Mouse (Mus musculus): ENCODE measurements around the gene 1700020A23Rik.
"Not testable (repeated sequence)": the region's sequence is repeated elsewhere in the genome, so short reads cannot be mapped to it uniquely, and the experiment has no call there.

The 1700020A23Rik gene

DNA sequence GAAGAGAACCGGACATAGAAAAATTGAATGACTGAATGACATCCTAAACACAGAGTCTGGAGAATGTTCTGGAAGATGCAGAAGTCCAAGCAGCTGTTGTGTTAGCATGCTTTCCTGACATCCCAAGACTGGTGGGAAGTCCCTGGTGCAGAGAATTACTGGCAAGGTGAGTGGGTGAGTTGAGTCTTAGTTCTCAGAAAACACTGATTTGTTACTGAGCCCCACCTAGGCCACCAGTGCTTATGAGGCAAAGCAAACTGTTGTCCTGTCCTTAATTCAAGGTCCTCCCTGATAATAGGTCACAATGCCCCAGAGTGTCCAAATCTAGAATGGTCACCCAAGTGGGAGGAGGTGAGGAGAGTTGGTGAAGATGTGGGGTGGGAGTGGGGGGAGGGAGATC, at the start of gene 1700020A23Rik, which contains the start of gene Gm28372:
Gene 1700020A23Rik, plus strand, starts transcription at position 321 of the 400 bp plus-strand sequence.
Gene Gm28372, plus strand, starts transcription at position 301 of the 400 bp plus-strand sequence.
- no peak for DNase-seq (ENCODE audit: low spot score)

GRCm38 (mm10) chr2:130357551-130357950, 47.5 kb upstream of the 1700020A23Rik start:
- DNase-seq (ENCODE audit: low spot score) = no peak

DNA sequence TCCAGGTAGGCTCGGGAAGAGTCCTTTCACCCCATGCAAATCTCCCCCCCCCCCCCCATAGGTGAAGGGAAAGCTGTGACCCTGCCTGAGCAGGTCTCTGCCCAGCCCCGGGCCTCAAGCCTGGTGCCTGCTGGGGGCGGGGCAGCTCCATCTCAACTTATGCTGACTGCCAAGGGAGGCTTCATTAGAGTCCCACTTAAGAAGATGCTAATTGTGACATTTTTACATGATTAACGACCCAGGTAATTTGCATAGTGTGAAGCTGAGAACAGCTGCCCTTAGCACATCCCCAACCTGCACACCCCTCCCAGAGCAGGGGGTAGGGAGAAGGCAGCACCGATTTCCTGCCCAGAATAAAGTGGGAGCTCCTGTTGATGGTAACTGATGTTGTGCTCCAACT, 46.2 kb upstream of the 1700020A23Rik start:
- DNase-seq (ENCODE audit: low spot score) = no peak

DNA sequence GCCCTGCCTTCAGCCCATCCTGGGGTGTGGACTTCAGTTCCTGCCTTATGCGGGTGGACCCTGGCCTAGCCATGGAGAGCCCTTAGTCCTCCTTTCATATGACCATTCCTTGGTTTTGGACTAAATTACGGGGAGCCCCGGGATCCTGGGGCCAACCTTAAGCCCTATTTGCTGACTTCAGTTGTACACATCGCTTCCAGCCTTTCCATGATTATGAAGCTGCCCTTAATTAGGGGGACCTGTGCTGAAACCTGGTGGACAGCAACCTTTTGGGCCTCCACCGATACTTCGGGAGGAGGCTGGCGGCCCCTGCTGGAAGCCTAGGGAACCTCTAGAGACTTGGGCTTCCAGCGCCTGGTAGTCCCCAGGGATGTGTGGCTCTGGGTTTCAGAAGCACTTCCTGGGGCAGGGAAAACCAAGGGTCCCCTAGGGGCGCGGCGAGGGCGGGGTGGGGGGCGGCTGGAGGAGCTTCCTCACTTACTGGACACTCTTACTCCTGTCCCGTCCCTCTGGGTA, 42.5 kb upstream of the 1700020A23Rik start:
- DNase-seq (ENCODE audit: low spot score) = peak; percentile 28

DNA sequence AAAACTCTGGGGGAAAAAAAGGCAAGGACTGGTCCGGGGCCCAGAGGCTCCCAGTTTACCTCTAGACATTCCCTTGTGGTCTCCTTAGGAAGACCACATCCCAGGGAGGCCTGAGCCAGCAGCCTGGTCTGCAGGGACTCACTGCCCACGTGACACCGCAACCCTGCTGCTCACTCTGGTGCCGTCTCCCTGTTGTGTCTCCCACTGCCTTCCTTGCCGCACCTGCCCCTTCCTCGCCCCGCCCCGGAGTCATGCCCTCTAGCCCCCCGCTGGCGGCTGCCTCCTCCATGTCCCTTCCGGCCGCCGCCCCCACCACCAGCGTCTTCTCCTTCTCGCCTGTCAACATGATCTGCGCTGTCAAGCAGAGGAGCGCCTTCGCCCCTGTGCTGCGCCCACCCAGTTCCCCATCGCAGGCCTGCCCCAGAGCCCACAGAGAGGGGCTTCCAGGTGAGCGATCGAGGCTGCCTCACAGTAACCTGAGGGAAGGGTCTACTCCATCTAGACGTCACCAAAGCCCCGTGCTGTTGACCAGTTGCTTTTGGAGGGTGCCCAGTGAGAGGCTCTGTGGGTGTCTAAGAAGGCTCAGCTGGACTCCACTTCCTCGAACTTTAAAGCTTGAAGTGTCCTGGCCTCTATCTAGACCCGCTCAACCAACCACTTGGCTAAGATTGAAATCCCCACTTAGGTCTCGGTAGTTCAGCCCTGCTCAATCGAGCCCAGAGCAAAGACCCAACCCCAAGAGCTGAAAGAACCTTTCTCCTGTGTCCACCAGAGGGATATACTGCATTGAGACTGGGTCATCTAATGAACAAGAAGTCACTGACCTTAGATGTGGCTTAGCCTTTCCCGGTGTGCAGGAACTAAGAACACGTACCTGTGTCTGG, 39.6 kb upstream of the 1700020A23Rik start:
- peak; percentile 19 for DNase-seq (ENCODE audit: low spot score)

- DNase-seq (ENCODE audit: low spot score) = no peak
Measured at GRCm38 (mm10) chr2:130367386-130367785, 37.7 kb upstream of the 1700020A23Rik start.

DNA sequence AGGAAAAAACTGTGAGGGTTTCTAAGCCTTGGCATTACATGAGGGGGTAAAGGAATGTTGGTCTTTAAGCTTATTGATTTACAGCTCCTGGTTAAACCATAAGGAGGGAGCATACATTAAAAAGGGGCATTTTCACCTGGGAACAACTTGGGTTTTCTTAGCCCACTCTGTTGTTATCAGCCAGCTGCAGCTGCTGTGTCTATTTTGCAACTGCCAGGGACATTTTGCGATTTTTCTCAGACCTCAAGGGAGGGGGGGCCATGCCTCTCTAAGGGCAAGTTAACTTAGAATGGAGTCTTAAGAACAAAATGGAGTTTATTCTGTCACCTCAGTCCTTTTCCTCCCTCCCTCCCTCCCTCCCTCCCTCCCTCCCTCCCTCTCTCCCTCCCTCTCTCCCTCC, 32.0 kb upstream of the 1700020A23Rik start:
- not testable (repeated sequence) for DNase-seq (ENCODE audit: low spot score)

DNA sequence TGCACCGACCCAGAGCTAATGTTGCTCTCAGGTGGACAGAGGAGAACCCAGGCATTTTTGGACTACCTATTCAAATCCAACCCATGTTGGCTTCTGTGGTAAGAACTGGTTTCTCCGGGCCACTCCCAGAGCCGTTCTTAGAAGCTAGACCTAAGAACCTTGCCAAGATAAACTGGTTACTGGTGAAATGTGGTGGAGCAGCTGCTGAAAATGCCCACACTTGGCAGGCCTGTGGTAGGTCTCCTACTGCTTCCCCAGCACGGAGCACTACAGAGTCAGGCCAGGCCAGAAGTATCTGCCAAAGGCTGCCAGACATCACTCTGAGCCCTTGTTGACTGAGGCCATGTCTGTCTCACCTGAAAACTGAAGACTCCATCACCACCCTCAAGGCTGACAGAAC, 30.1 kb upstream of the 1700020A23Rik start:
- DNase-seq (ENCODE audit: low spot score) = no peak

DNA sequence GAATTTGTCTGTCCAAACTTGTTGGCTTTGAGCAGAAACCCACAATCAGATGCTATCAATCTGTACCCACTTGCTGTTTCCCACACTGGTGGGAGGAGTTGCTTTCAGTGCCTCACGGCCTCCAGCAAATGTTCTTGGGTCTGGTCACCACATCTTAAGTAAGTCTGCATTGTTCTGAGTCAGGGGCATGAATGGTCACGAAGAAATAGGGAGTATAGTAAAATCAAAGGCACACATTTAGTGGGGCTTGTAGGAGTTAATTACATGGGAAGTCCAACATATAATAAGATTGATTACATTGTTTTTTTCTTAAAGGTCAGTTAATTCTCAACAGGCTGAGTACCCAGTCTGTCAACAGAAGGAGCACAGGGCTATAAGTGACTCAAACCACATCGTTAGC, 21.9 kb upstream of the 1700020A23Rik start:
- no peak for DNase-seq (ENCODE audit: low spot score)

DNA sequence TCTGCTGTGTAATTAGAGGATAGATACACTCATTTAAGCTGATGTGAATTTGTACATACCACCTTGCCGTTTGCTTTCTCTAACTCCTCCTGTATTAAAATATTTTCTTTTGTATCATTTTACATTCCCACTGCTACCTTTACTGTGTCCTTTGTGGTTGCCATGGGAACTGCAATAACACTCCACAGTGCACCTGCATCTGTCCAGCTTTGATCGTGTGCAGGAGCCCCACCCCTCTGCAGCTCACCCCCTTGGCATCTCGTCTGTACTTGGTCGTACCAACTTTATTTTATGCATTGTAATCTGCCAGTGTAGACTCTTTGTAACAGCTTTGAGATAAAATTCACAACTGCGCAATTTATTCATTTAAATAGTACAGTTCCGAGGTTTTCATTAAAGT, 21.2 kb upstream of the 1700020A23Rik start:
- DNase-seq (ENCODE audit: low spot score) = no peak

- no peak for DNase-seq (ENCODE audit: low spot score)
Measured at GRCm38 (mm10) chr2:130386212-130386611, 18.8 kb upstream of the 1700020A23Rik start.

- DNase-seq (ENCODE audit: low spot score) = no peak
Measured at GRCm38 (mm10) chr2:130388796-130389195, 16.3 kb upstream of the 1700020A23Rik start.

GRCm38 (mm10) chr2:130390993-130391625, 13.9 kb upstream of the 1700020A23Rik start:
- DNase-seq (ENCODE audit: low spot score) = no peak

DNA sequence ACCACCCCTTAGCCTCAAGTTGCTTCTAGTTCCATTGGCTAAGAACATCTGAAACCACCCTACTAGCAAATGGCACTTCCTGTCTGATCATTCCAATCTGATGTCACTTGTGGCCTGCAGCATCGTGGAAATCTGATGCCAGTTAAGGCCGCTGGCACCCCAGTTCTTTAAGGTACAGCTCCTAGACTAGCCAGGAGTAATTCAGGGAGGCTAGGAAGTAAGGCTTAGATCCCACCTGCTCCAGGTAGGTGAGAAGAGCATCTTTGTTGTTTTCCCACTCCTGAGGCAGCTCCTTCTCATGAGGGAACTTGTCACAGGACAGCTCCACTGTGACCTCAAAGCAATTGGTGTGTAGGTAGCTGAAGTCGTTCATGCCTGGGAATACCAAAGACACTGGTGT, 12.2 kb upstream of the 1700020A23Rik start:
- no peak for DNase-seq (ENCODE audit: low spot score)

DNA sequence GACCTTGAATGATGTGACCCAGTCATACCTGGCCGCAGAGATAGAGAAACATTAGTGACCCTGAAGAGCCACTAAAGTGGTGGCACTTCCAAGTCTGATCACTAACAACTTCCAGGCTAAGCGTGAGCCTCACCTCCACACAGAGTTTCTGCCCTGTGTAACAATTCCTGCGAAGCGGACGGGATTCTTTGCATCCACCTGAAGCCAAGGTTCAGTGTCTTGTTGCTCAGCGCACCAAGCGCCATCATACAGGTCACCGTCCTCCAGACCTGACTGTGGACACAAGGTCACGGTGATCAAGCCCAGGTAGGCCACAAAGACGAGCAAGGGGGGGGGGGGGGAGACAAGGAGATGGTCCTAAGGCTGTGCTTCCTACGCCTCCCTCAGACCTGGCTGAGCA, 9.4 kb upstream of the 1700020A23Rik start:
- DNase-seq (ENCODE audit: low spot score) = no peak

GRCm38 (mm10) chr2:130397186-130397985, 7.7 kb upstream of the 1700020A23Rik start, which contains the start of gene Cpxm1:
Gene Cpxm1 (minus strand): TSS chr2:130397574.
- peak; percentile 82 for DNase-seq (ENCODE audit: low spot score)

GRCm38 (mm10) chr2:130398091-130398490, 7.0 kb upstream of the 1700020A23Rik start:
- DNase-seq (ENCODE audit: low spot score) = no peak

DNA sequence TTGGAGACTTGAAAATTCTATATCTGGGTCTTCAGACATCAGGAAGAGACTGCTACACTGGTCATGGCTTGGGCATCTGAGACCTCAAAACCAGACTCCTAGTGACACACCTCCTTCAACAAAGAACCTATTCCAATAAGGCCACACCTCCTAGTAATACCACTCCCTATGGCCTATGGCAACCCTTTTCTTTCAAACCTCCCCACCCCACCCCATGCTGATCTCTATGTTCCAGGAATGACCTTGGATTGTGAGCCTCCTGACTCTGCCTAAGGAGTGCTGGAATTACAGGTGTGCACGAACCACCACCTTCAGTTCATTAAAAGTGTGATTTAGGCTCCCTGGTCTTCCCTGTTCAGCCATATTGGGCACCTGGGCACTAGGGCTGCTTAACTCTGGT, 5.0 kb upstream of the 1700020A23Rik start:
- no peak for DNase-seq (ENCODE audit: low spot score)

GRCm38 (mm10) chr2:130401891-130402290, 3.2 kb upstream of the 1700020A23Rik start:
- no peak for DNase-seq (ENCODE audit: low spot score)

DNA sequence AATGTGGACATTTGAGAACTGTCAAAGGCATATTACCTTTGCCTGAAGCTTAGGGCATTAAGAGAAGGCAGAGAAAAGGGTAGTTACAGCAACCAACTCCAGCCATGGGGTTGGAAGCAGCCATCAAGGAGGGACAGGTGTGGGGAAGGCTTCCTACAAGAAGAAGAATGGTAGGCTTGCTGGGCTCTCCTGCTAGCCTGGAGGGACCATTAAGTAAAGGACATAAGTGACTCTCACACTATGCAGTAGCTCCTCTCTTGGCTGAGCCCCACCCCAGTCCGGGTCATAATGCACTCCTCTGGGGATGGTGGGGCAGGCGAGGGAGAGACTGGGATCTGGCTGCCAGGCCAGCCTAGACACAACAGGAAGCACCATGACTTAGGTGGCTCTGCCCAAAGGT, 1.1 kb downstream of the 1700020A23Rik start, which contains the start of gene Tmem239:
Gene Tmem239, plus strand, starts transcription at position 301 of the 400 bp plus-strand sequence.
- no peak for DNase-seq (ENCODE audit: low spot score)

- no peak for DNase-seq (ENCODE audit: low spot score)
Measured at GRCm38 (mm10) chr2:130408194-130408593, 3.1 kb downstream of the 1700020A23Rik start.

Data from yolk sac, embryonic 10.5 days (tissue).